ENCODE assay signal across 1 mouse cellular context in genomic region chr1:75211141-75211708, GRCm38 (mm10).
TF ChIP-seq lines count a peak whose summit lies in the region.

No protein-coding gene starts in this region.

TF ChIP-seq in CH12.LX, 34 proteins besides CTCF, POLR2A, EP300 and RAD21 (continued from another document):
- TF ChIP-seq MAX (IDR thresholded peaks at IDR 0.05; ENCODE audit: low read length) (no peak), HCFC1 (IDR thresholded peaks at IDR 0.05; ENCODE audit: low read depth, low read length) (no peak), E2F4 (IDR thresholded peaks at IDR 0.05; ENCODE audit: insufficient replicate concordance, low read depth, low read length) (no peak), MEF2A (IDR thresholded peaks at IDR 0.05; ENCODE audit: borderline replicate concordance, low read depth, low read length) (no peak), CHD1 (IDR thresholded peaks at IDR 0.05; ENCODE audit: low read depth, low read length) (no peak), NELFE (IDR thresholded peaks at IDR 0.05; ENCODE audit: low read depth, low read length) (no peak), JUND (conservative IDR thresholded peaks at IDR 0.05; ENCODE audit: low read depth, low read length) (no peak), ZMIZ1 (IDR thresholded peaks at IDR 0.05; ENCODE audit: low read depth, low read length) (no peak), PAX5 (IDR thresholded peaks at IDR 0.05; ENCODE audit: low read length) (no peak), RCOR1 (conservative IDR thresholded peaks at IDR 0.05; ENCODE audit: low read depth, low read length) (no peak), POLR2AphosphoS2 (IDR thresholded peaks at IDR 0.05; ENCODE audit: low read depth, low read length) (no peak), TCF12 (IDR thresholded peaks at IDR 0.05; ENCODE audit: low read depth, low read length) (no peak), ETS1 (conservative IDR thresholded peaks at IDR 0.05; ENCODE audit: low read depth, low read length) (no peak), JUN (IDR thresholded peaks at IDR 0.05; ENCODE audit: insufficient read depth, low read depth, low read length) (no peak), MXI1 (IDR thresholded peaks at IDR 0.05; ENCODE audit: low read depth, low read length) (no peak)
